Mouse (Mus musculus): ENCODE results near the gene Olfr131. TPM values are rescaled to one million over a fixed set of nuclear protein-coding genes. Genes with fewer than 3 reads are reported as not detected.

Olfr131 gene
- polyA plus RNA-seq (2017; shearing (Covaris generic)), result under 1 TPM in 1 of 2 experiments, not detected in 1; 0.17 TPM

DNA sequence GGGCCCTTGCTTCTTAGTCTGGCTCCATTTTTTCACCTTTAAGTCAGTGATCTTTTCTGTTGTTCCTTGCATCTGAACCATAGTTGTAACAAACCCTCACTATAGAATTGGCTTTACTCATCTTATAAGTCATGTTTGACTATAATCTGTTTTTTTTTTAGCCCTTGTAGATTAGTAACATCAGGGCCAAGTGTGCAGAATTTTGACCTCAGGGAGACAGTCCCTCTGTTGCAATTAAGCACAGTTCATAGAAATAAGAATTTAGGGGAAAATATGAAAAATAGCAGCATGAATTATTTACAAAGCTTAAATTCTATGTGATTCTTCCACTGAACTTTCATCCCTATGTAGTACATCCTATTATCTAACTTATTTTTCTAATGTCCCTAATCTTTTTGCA, at the start of gene Olfr131:
Olfr131 (minus strand) TSS at position 101 of the 400 bp plus-strand sequence.

DNA sequence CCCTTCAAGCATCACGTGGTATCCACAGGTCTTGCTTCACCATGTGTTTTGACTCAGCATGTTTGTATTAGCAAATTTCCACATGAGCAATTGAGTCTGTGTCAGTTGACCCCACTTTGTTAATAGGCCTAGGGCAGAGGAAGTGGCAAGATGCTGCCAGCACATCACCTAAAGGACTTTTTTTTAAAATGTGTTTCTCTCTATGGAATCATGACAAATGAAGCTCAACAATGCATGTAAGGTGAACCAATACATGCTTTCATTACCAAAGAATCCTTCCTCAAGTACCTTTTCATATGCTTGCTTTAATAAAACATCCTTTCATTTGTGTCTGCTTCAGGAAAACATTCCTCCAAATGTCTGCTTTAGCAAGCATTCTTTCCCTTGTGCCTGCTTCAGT, 45.9 kb upstream of the Olfr131 start, which contains the start of gene Olfr132:
Olfr132 (minus strand) TSS at position 101 of the 400 bp plus-strand sequence.

DNA sequence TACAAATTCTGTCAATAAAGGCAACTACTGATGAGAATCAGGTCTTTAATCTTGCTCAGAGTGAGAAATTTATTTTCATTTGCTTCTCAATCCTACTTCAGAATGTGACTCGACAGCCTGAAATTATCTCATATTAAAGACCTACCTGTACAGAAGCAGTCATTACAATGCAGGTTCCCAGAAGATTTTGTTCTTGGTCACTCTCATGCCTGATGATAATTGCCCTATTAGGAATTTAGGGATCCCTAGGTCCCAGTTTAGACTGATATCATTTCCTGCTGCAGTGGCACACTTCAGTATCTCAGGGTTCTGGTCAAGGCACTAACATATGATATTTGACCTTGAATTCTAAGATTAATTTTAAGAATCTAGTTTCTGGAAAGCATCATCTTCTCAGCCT, 24.9 kb downstream of the Olfr131 start, which contains the start of gene Olfr130:
Olfr130 (plus strand) TSS at position 301 of the 400 bp plus-strand sequence.

DNA sequence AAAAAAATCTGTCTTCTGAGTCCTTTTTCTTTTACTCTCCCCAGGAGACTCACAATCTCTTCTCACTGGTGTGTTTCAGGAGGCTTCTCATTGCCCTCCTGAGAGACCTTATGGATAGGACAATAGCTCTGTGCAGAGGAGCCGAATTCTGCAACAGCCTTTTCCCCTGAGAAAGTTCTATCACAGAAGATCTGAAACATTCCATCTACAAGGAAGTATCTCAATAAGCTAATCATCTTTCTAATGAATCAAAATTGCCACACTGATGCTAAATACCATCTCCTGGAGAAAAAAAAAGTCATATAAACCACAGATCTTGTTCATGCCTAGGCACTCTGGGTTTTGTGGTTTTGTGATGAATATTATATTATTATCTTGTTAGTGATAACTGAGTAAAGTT, 28.5 kb downstream of the Olfr131 start, which contains the start of gene Olfr129:
Olfr129 (minus strand) TSS at position 101 of the 400 bp plus-strand sequence.

Other genes with a start within 250 kb of the Olfr131 start
- under 1 TPM in 1 of 2 experiments, not detected in 1; 0.40 TPM for gene Olfr126, start 241.2 kb downstream of the Olfr131 start, polyA plus RNA-seq (2017; shearing (Covaris generic))
- 1 to 10 TPM in 1 of 2 experiments, under 1 TPM in 1; 0.10 to 1.0 TPM for gene Olfr127, start 188.3 kb downstream of the Olfr131 start, polyA plus RNA-seq (2017; shearing (Covaris generic))
- gene Olfr128, start 168.1 kb downstream of the Olfr131 start, polyA plus RNA-seq (2017; shearing (Covaris generic)), result under 1 TPM; 0.18 to 0.78 TPM
- not detected for gene Olfr761, start 135.6 kb downstream of the Olfr131 start, polyA plus RNA-seq (2017; shearing (Covaris generic))
- gene Olfr129, start 28.6 kb downstream of the Olfr131 start, polyA plus RNA-seq (2017; shearing (Covaris generic)), result under 1 TPM; 0.12 to 0.29 TPM
- not detected for gene Olfr130, start 24.8 kb downstream of the Olfr131 start, polyA plus RNA-seq (2017; shearing (Covaris generic))
- gene Olfr132, start 45.8 kb upstream of the Olfr131 start, polyA plus RNA-seq (2017; shearing (Covaris generic)), result not detected
- gene Olfr133, start 56.6 kb upstream of the Olfr131 start, polyA plus RNA-seq (2017; shearing (Covaris generic)), result not detected
- 1 to 10 TPM in 1 of 2 experiments, under 1 TPM in 1; 0.17 to 1.6 TPM for gene Olfr134, start 82.7 kb upstream of the Olfr131 start, polyA plus RNA-seq (2017; shearing (Covaris generic))
- gene Olfr135, start 115.6 kb upstream of the Olfr131 start, polyA plus RNA-seq (2017; shearing (Covaris generic)), result not detected
- under 1 TPM in 1 of 2 experiments, not detected in 1; 0.23 TPM for gene Olfr138, start 172.3 kb upstream of the Olfr131 start, polyA plus RNA-seq (2017; shearing (Covaris generic))
- gene Olfr137, start 218.9 kb upstream of the Olfr131 start, polyA plus RNA-seq (2017; shearing (Covaris generic)), result not detected
- 1 to 10 TPM in 1 of 2 experiments, not detected in 1; 1.5 TPM for gene Olfr136, start 241.1 kb upstream of the Olfr131 start, polyA plus RNA-seq (2017; shearing (Covaris generic))